8 mouse cellular contexts compared by ENCODE assay signal in genomic region chr1:161036411-161036841, GRCm38 (mm10). TPM values are rescaled to one million over a fixed set of nuclear protein-coding genes. Genes with fewer than 3 reads are reported as not detected.
DNase-seq lines count a peak whose midpoint lies in the region; ATAC-seq and TF ChIP-seq lines count a peak whose summit lies in the region.

No protein-coding gene starts in this region.

- TF ChIP-seq CTCF in layer of hippocampus, adult 2 months (conservative IDR thresholded peaks at IDR 0.05) = no peak
- no peak for TF ChIP-seq CTCF in embryonic fibroblast, embryonic 13.5 days (IDR thresholded peaks at IDR 0.05; ENCODE audit: borderline replicate concordance, insufficient read depth, low read length)

- 0 out of 2 replicates have a peak, but pooled peaks cover 4% of the 10 kb centered on the region for H3K4me1 ChIP-seq in embryonic fibroblast, embryonic 13.5 days (ENCODE audit: control insufficient read depth, insufficient read depth, low read length)
- H3K4me1 ChIP-seq in limb, embryonic 11.5 days (ENCODE audit: control insufficient read depth, insufficient read depth, low read length) = no peaks in the 10 kb centered on the region; the same call in 1 of the 2 replicates

- ATAC-seq in limb, embryonic 11.5 days (ENCODE audit: insufficient number of reproducible peaks, low FRiP score, low TSS enrichment, low read depth) = no peak

- H3K9ac ChIP-seq in limb, embryonic 11.5 days (ENCODE audit: low read length) = peak overlapping the region; percentile 94

- peak overlapping the region; percentile 98 for H3K27ac ChIP-seq in layer of hippocampus, adult 2 months
- H3K27ac ChIP-seq in embryonic fibroblast, embryonic 13.5 days (ENCODE audit: insufficient read depth, low read length) = peak overlapping the region; percentile 91
- peak overlapping the region; percentile 74 for H3K27ac ChIP-seq in limb, embryonic 11.5 days (replicated peaks; ENCODE audit: low read depth, low read length)

- no peaks in the 10 kb centered on the region for H3K9me3 ChIP-seq in limb, embryonic 11.5 days (ENCODE audit: control insufficient read depth, low read length)

- under 1% methylated on average over 5 of the region's 5 CpGs for WGBS in limb, embryonic 11.5 days

- no peak for DNase-seq in layer of hippocampus, adult 2 months (ENCODE audit: low spot score in 2 of 2)
- DNase-seq in layer of hippocampus, adult 11-12 months (ENCODE audit: low spot score) = no peak
- DNase-seq in NIH3T3 (ENCODE audit: low read depth) = peak; percentile 60
- peak; percentile 50 for DNase-seq in limb, embryonic 11.5 days (ENCODE audit: low spot score)
- peak; percentile 22 for DNase-seq in retina, embryonic 14.5 days (ENCODE audit: low spot score)
- DNase-seq in urinary bladder, adult 2 months (ENCODE audit: low spot score) = no peak
- DNase-seq in urinary bladder, postnatal 14 days (ENCODE audit: low spot score) = no peak

- peaks cover 6% of the 10 kb centered on the region; the same call in 1 of the 2 replicates for H3K36me3 ChIP-seq in limb, embryonic 11.5 days (ENCODE audit: control insufficient read depth, insufficient read depth, low read length)

- peak overlapping the region; percentile 92 for H3K4me3 ChIP-seq in layer of hippocampus, adult 2 months
- peak overlapping the region; percentile 82 for H3K4me3 ChIP-seq in embryonic fibroblast, embryonic 13.5 days (ENCODE audit: insufficient read depth, low read length)
- H3K4me3 ChIP-seq in limb, embryonic 11.5 days (ENCODE audit: low read depth, low read length) = peak overlapping the region; percentile 83

- H3K4me2 ChIP-seq in limb, embryonic 11.5 days (ENCODE audit: low read depth, severe bottlenecking) = peak overlapping the region; percentile 78

- TF ChIP-seq POLR2A in embryonic fibroblast, embryonic 13.5 days (IDR thresholded peaks at IDR 0.05; ENCODE audit: low read depth, low read length) = peak; percentile 48

- H3K27me3 ChIP-seq in limb, embryonic 11.5 days (ENCODE audit: control insufficient read depth, insufficient read depth, low read length) = no peaks in the 10 kb centered on the region

RNA-seq across cellular contexts. Expression of gene Zbtb37, which starts 1.8 kb away (rescaled TPM):
- total RNA-seq in layer of hippocampus, adult 2 months (2021) = 10 to 100 TPM; 17.5 to 20.1 TPM
- 9.6 and 11.2 TPM in 2 replicates for polyA plus RNA-seq in embryonic fibroblast, embryonic 13.5 days (2011; ENCODE audit: insufficient read length, low read depth, missing spikeins)
- 9.3 and 11.5 TPM in 2 replicates for polyA plus RNA-seq in limb, embryonic 11.5 days (2014; fragmentation: Nextera tagmentation; extraction: Ambion mirVana)
- polyA plus RNA-seq in urinary bladder, adult 2 months (2012; rRNA removed) = 4.1 and 4.2 TPM in 2 replicates

RNA-seq across cellular contexts. Expression of gene Dars2, which starts 34.0 kb away (rescaled TPM):
- 10 to 100 TPM; 24.1 to 25.0 TPM for total RNA-seq in layer of hippocampus, adult 2 months (2021)
- 16.8 and 22.8 TPM in 2 replicates for polyA plus RNA-seq in embryonic fibroblast, embryonic 13.5 days (2011; ENCODE audit: insufficient read length, low read depth, missing spikeins)
- polyA plus RNA-seq in limb, embryonic 11.5 days (2014; fragmentation: Nextera tagmentation; extraction: Ambion mirVana) = 48.0 and 51.6 TPM in 2 replicates
- polyA plus RNA-seq in urinary bladder, adult 2 months (2012; rRNA removed) = 17.0 and 17.9 TPM in 2 replicates

RNA-seq across cellular contexts. Expression of gene Cenpl, which starts 34.1 kb away (rescaled TPM):
- 1 to 10 TPM; 1.3 to 1.8 TPM for total RNA-seq in layer of hippocampus, adult 2 months (2021)
- 7.2 and 11.3 TPM in 2 replicates for polyA plus RNA-seq in embryonic fibroblast, embryonic 13.5 days (2011; ENCODE audit: insufficient read length, low read depth, missing spikeins)
- polyA plus RNA-seq in limb, embryonic 11.5 days (2014; fragmentation: Nextera tagmentation; extraction: Ambion mirVana) = 41.7 and 44.8 TPM in 2 replicates
- polyA plus RNA-seq in urinary bladder, adult 2 months (2012; rRNA removed) = 2.6 and 3.2 TPM in 2 replicates

RNA-seq across cellular contexts. Expression of gene Serpinc1, which starts 58.0 kb away (rescaled TPM):
- under 1 TPM; 0.44 to 0.49 TPM for total RNA-seq in layer of hippocampus, adult 2 months (2021)
- 0.55 and 0.70 TPM in 2 replicates for polyA plus RNA-seq in embryonic fibroblast, embryonic 13.5 days (2011; ENCODE audit: insufficient read length, low read depth, missing spikeins)
- polyA plus RNA-seq in limb, embryonic 11.5 days (2014; fragmentation: Nextera tagmentation; extraction: Ambion mirVana) = 1.4 and 2.0 TPM in 2 replicates
- polyA plus RNA-seq in urinary bladder, adult 2 months (2012; rRNA removed) = 0.22 and 0.27 TPM in 2 replicates

Comparison
In these comparisons a context has a peak if more than half of its experiments do, and no peak if none do; other contexts are left out.
1. DNase-seq: peak in NIH3T3 (single experiment), limb, embryonic 11.5 days (single experiment) and retina, embryonic 14.5 days (single experiment); none in layer of hippocampus, adult 2 months (0 of 2), layer of hippocampus, adult 11-12 months (single experiment), urinary bladder, adult 2 months (single experiment) and urinary bladder, postnatal 14 days (single experiment).
2. Peak in every context shown above with its lines, with median percentiles within 50 percentile points of each other: H3K27ac ChIP-seq and H3K4me3 ChIP-seq.